Mouse (Mus musculus) ES-Bruce4 (cell line): ENCODE measurements at regions not wholly inside any gene's neighbourhood (a gene's known extent, or its start where the extent isn't known, plus 50 kb on each side); places are given as distances from the start of the nearest gene placed in this dataset.

Source experiments
- CTCF ChIP-seq: IDR thresholded peaks from one replicate; pipeline ENCODE4 v1.8.1; 2011; ENCODE audit warnings: low read depth, low read length
- EP300 ChIP-seq: IDR thresholded peaks from 2 replicates; pipeline ENCODE4 v1.6.1; 2011; ENCODE audit warnings: low read depth, low read length; ENCODE audit not compliant: insufficient read depth
- POLR2A ChIP-seq: IDR thresholded peaks from one replicate; pipeline ENCODE4 v1.8.1; 2011; ENCODE audit warnings: low read length; ENCODE audit not compliant: insufficient read depth

DNA sequence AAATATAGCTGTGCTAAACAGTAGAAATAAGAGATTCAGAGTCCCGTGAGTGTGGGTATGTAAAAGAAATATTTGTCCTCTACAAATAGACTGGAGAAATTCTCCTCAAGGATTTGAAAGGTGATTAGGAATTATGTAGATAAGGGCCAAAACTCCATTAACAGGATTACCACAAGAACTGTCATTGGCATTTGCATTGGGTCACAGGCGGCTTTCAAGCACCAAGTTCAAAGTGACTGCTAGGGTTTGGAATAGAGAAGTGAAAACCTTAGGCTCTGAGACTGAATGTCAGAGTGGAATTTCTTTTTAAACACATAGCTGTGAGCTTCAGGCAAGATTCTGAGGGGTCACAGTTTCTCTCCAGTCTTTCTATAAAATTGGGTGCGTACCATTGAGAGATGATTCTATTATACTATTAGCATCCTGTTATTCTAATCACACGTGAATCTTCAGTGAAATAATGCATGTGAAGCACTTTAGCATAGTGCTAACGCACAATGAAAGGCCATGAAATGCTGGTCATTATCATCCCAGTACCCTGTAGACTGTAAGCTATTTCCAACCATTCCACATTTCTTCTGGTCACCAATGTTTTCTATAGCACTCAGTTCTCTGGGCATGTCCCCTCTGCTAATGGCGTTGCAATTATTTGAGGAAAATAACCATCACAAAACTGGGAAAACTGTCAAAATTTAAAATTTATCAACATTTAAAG is 308.7 kb upstream of the C9orf72 start:
- TF ChIP-seq CTCF (no peak), POLR2A (no peak), EP300 (no peak)
